Mouse (Mus musculus) MEL (cell line): Measurements from ENCODE around the gene Farp1. TPM values are rescaled to one million over a fixed set of nuclear protein-coding genes. Genes with fewer than 3 reads are reported as not detected.

ENCODE experiments used
- DNase-seq: peaks from one replicate; pipeline ENCODE4 v3.0.0; 2011; ENCODE audit warnings: low read depth, low spot score
- H3K27ac ChIP-seq: 2 replicates; pipeline ENCODE4 v1.5.1; 2012; ENCODE audit warnings: low read depth, mild to moderate bottlenecking, control low read depth, low read length, moderate library complexity; ENCODE audit not compliant: control insufficient read depth
- H3K27me3 ChIP-seq, 2 experiments: fragments of 150-350 bp in 1 of 2; sonication (generic) in 1 of 2; 2 replicates each; pipeline ENCODE4 v1.6.1; 2012; ENCODE audit warnings: low read length in 2 of 2, mild to moderate bottlenecking in 2 of 2, improper control_type of control experiment in 1 of 2, moderate library complexity in 1 of 2; ENCODE audit not compliant: insufficient read depth in 2 of 2, control insufficient read depth in 1 of 2
- H3K36me3 ChIP-seq, 2 experiments: 2 replicates each; pipeline ENCODE4 v1.6.1; 2012 to 2014; ENCODE audit warnings: low read length in 2 of 2, improper control_type of control experiment in 1 of 2, inconsistent platforms in 1 of 2, mild to moderate bottlenecking in 1 of 2; ENCODE audit not compliant: insufficient read depth in 2 of 2, control insufficient read depth in 1 of 2
- H3K4me1 ChIP-seq, 2 experiments: fragments of 150-350 bp in 1 of 2; sonication (generic) in 1 of 2; 2 replicates each; pipeline ENCODE4 v1.6.1; 2012; ENCODE audit warnings: low read length in 2 of 2, improper control_type of control experiment in 1 of 2, mild to moderate bottlenecking in 1 of 2; ENCODE audit not compliant: insufficient read depth in 2 of 2, control insufficient read depth in 1 of 2
- H3K4me3 ChIP-seq, 2 experiments: fragments of 150-350 bp in 1 of 2; sonication (generic) in 1 of 2; 2 replicates each; pipeline ENCODE4 v1.5.1; 2012; ENCODE audit warnings: low read depth in 2 of 2, low read length in 2 of 2, mild to moderate bottlenecking in 2 of 2, moderate library complexity in 2 of 2, control low read depth in 1 of 2, improper control_type of control experiment in 1 of 2; ENCODE audit not compliant: control insufficient read depth in 1 of 2, insufficient read depth in 1 of 2
- H3K79me2 ChIP-seq: 2 replicates; pipeline ENCODE4 v1.6.1; 2012; ENCODE audit warnings: mild to moderate bottlenecking, low read length, moderate library complexity; ENCODE audit not compliant: control insufficient read depth, poor library complexity, insufficient read depth
- H3K9ac ChIP-seq: 2 replicates; pipeline ENCODE4 v1.6.1; 2012; ENCODE audit warnings: low read depth, mild to moderate bottlenecking, control low read depth, low read length, moderate library complexity; ENCODE audit not compliant: control insufficient read depth, poor library complexity, severe bottlenecking
- H3K9me3 ChIP-seq: fragments of 150-350 bp; sonication (generic); replicated peaks from 2 replicates; pipeline ENCODE4 v1.6.1; 2012; ENCODE audit warnings: mild to moderate bottlenecking, low read length, improper control_type of control experiment, moderate library complexity; ENCODE audit not compliant: insufficient read depth
- EP300 ChIP-seq, 2 experiments: IDR thresholded peaks; 2 replicates each; pipeline ENCODE4 v1.6.1; 2011; ENCODE audit warnings: improper control_type of control experiment in 2 of 2, low read length in 2 of 2, low read depth in 1 of 2, mild to moderate bottlenecking in 1 of 2
- GATA1 ChIP-seq: IDR thresholded peaks from 2 replicates; pipeline ENCODE4 v1.6.1; 2011; ENCODE audit warnings: low read depth, low read length, improper control_type of control experiment
- MAFK ChIP-seq: IDR thresholded peaks from 2 replicates; pipeline ENCODE4 v1.6.1; 2011; ENCODE audit warnings: low read depth, mild to moderate bottlenecking, low read length, improper control_type of control experiment, borderline replicate concordance
- MAZ ChIP-seq: IDR thresholded peaks from 2 replicates; pipeline ENCODE4 v1.6.1; 2012; ENCODE audit warnings: low read depth, mild to moderate bottlenecking, inconsistent platforms, low read length, improper control_type of control experiment
- MXI1 ChIP-seq: IDR thresholded peaks from 2 replicates; pipeline ENCODE4 v1.6.1; 2011; ENCODE audit warnings: mild to moderate bottlenecking, low read depth, low read length, improper control_type of control experiment
- NELFE ChIP-seq: IDR thresholded peaks from 2 replicates; pipeline ENCODE4 v1.6.1; 2011; ENCODE audit warnings: low read depth, low read length, improper control_type of control experiment
- POLR2AphosphoS5 ChIP-seq: IDR thresholded peaks from 2 replicates; pipeline ENCODE4 v1.6.1; 2012; ENCODE audit warnings: low read depth, borderline replicate concordance, mild to moderate bottlenecking, inconsistent platforms, low read length, moderate library complexity, mixed read lengths
- TBP ChIP-seq: IDR thresholded peaks from 2 replicates; pipeline ENCODE4 v1.8.0; 2011; ENCODE audit warnings: low read depth, low read length, improper control_type of control experiment
- ZC3H11A ChIP-seq: IDR thresholded peaks from 2 replicates; pipeline ENCODE4 v1.6.1; 2012; ENCODE audit warnings: low read depth, mild to moderate bottlenecking, inconsistent platforms, low read length, improper control_type of control experiment
- ZMIZ1 ChIP-seq: IDR thresholded peaks from 2 replicates; pipeline ENCODE4 v1.6.1; 2012; ENCODE audit warnings: low read depth, mild to moderate bottlenecking, inconsistent platforms, low read length, improper control_type of control experiment, moderate library complexity
- polyA plus RNA-seq, 2 experiments: library from polyadenylated mRNA; stranded (reverse) in 1 of 2; unstranded in 1 of 2; fragments of >175 nt in 1 of 2; fragments of >200 nt in 1 of 2; gene quantifications; 2 replicates each; pipeline versions ENCODE4 v1.2.1 to v1.2.4; 2012; ENCODE audit warnings: low replicate concordance in 2 of 2, low read depth in 1 of 2; ENCODE audit not compliant: insufficient read length in 2 of 2, insufficient read depth in 1 of 2, missing spikeins in 1 of 2
- total RNA-seq: library from RNA; depleted of rRNA; stranded (reverse); fragments of 300-350 nt; gene quantifications from 2 replicates; pipeline ENCODE4 v1.2.3, GENCODE M21; 2012

The Farp1 gene
- total and polyA plus RNA-seq, 3 experiments = 0.62 to 1.1 TPM; not detected in 1

GRCm38 (mm10) chr14:121144496-121144895 is 109.5 kb downstream of the Farp1 start:
- Histone ChIP-seq H3K27me3 (no peaks in the 10 kb centered on the region), H3K79me2 (no peaks in the 10 kb centered on the region), H3K27ac (no peak overlapping the region)

GRCm38 (mm10) chr14:121145291-121145690 is 110.3 kb downstream of the Farp1 start:
- H3K9me3 ChIP-seq = no peaks in the 10 kb centered on the region
- H3K4me3 ChIP-seq = no peak overlapping the region
- H3K27me3 ChIP-seq = no peaks in the 10 kb centered on the region
- H3K79me2 ChIP-seq = no peaks in the 10 kb centered on the region
- H3K4me1 ChIP-seq = no peaks in the 10 kb centered on the region
- TF ChIP-seq GATA1 = no peak
- TF ChIP-seq MAFK = no peak
- no peak for TF ChIP-seq MXI1
- no peaks in the 10 kb centered on the region for H3K36me3 ChIP-seq
- no peak for DNase-seq
- H3K9ac ChIP-seq = no peak overlapping the region
- H3K27ac ChIP-seq = no peak overlapping the region

More at GRCm38 (mm10) chr14:121144496-121144895, 109.5 kb downstream of the Farp1 start:
- no peak for DNase-seq
- no peaks in the 10 kb centered on the region for H3K4me1 ChIP-seq
- no peak overlapping the region for H3K9ac ChIP-seq
- no peak for TF ChIP-seq NELFE
- no peak for TF ChIP-seq ZMIZ1
- no peak for TF ChIP-seq POLR2AphosphoS5
- no peak for TF ChIP-seq MAZ
- TF ChIP-seq MXI1 = no peak
- TF ChIP-seq GATA1 = no peak
- no peak for TF ChIP-seq ZC3H11A
- no peak for TF ChIP-seq TBP
- H3K9me3 ChIP-seq = no peaks in the 10 kb centered on the region
- no peak overlapping the region for H3K4me3 ChIP-seq
- no peaks in the 10 kb centered on the region for H3K36me3 ChIP-seq

- no peak for DNase-seq
- Histone ChIP-seq H3K79me2 (no peaks in the 10 kb centered on the region), H3K9me3 (no peaks in the 10 kb centered on the region), H3K4me1 (no peaks in the 10 kb centered on the region), H3K36me3 (no peaks in the 10 kb centered on the region), H3K27me3 (no peaks in the 10 kb centered on the region), H3K27ac (no peak overlapping the region), H3K9ac (no peak overlapping the region), H3K4me3 (no peak overlapping the region)
- TF ChIP-seq EP300 (IDR thresholded peaks at IDR 0.05; ENCODE audit: low read depth in 1 of 2, low read length in 2 of 2) = no peak
These were observed 110.7 kb downstream of the Farp1 start for GRCm38 (mm10) chr14:121145698-121146097.
